Mouse (Mus musculus) bone marrow, adult 2 months (tissue): ENCODE data around the gene Opn3.

Experiments used
- CTCF ChIP-seq: fragments of 200-500 bp; IDR thresholded peaks from 2 replicates; pipeline ENCODE4 v1.5.1; 2011; ENCODE audit warnings: low read length, control low read depth; ENCODE audit not compliant: control insufficient read depth, insufficient read depth
- POLR2A ChIP-seq: fragments of 200-500 bp; IDR thresholded peaks from 2 replicates; pipeline ENCODE4 v1.6.1; 2011; ENCODE audit warnings: low read depth, mild to moderate bottlenecking, control low read depth, low read length, borderline replicate concordance; ENCODE audit not compliant: control insufficient read depth

DNA sequence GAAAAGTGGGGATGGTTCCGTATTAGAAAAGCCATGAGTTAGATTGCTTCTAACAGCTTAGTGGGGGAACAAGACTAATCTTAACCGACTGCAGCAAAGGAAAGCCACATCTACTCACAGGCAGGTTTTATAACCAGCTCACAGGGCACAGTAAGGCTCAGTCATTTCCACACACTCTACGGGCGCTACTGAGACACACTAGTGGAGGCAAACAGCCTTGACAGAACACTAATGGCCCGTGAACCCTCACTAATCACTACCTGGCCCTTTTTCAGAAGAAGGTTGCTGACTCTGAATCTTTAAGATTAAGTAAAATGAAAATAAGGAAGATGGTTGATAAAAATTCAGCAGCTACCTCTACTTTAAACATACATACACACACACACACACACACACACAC lies 15.0 kb upstream of the Opn3 start:
- TF ChIP-seq CTCF (no peak), POLR2A (no peak)
